Mouse (Mus musculus): ENCODE measurements around the gene Tmem63c.

Tmem63c gene

GRCm38 (mm10) chr12:87065446-87065845, 44.3 kb downstream of the Tmem63c start:
- DNase-seq, result no peak

- DNase-seq, result no peak
Measured at GRCm38 (mm10) chr12:87066429-87066828, 45.3 kb downstream of the Tmem63c start.

DNA sequence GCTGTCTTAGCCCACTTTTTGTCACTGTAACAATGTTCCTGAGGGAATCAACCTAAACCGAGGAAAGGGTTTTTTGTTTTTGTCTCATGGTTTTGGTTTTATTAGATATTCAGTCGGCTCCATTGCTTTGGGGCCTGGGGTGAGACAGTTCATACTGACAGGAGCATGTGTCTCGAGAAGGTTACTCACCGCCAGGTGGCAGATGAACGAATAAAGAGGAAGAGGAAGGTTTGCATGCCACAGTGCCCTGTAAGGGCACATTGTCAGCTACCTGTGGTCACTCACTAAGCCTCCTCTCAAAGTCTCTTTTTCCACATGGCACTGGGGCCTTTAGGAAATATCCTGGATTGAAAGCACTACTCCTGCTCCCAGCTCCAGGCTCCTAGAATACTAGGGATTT, 49.4 kb downstream of the Tmem63c start:
- no peak for DNase-seq

GRCm38 (mm10) chr12:87076610-87077009, 55.5 kb downstream of the Tmem63c start:
- no peak for DNase-seq

GRCm38 (mm10) chr12:87082797-87083196, 61.7 kb downstream of the Tmem63c start:
- DNase-seq, result peak; percentile 52

- no peak for DNase-seq
Measured at GRCm38 (mm10) chr12:87087236-87087635, 66.1 kb downstream of the Tmem63c start.

GRCm38 (mm10) chr12:87088331-87088730, 67.2 kb downstream of the Tmem63c start:
- no peak for DNase-seq

DNA sequence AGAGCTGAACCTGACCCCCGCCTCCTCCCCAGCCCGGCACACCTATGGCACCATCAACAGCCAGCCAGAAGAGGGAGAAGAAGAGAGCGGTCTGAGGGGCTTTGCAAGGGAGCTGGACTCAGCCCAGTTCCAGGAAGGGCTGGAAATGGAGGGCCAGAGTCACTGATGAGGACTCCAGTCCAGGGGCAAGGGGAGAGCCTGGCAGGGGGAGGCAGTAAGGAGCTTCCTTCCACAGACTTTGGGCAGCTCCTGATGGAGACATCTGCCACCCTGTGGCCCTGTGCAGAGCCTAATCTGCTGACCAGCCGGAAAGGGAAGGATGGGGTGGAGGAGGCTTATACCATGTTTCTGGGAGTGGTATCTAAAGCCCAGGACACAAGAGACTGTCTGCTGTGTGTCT, 68.1 kb downstream of the Tmem63c start:
- DNase-seq, result no peak

DNA sequence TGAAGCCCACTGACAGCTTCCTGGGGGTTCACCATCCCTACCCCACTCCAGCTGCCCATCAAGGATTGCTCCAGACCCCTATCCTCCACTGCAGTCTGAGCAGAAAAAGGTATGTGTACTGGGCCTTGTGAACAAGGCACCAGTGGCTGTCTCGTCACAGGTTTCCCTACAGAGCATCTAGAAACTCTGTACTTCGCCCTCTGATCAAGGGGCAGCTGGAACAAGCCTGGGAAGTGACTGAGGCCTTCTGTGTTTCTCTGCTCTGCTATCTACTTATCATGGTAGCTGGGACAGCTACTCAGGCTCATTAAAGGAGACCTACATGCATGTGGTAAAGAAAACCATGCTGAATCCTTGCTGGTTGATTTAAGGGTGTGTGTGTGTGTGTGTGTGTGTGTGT, 68.6 kb downstream of the Tmem63c start:
- DNase-seq, result peak; percentile 68

DNA sequence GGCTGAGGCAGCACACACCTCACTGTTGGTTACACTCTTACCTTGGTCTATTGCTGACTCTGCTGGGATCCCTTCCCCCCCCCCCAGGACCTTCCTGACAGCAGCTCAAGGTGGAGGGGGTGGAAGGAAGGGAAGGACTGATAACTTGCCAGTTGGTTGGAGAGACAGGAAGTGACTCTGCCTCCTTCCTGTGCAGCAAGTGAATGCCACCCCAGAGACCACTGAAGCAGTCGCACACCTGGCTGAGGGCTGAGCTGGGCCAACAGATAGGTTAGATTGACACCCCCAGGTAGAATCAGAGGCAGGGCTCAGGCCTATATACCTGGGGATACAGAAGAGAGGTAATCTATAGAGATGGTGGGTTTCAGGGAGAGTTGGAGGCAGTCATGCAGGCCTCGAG, 70.8 kb downstream of the Tmem63c start:
- no peak for DNase-seq

DNA sequence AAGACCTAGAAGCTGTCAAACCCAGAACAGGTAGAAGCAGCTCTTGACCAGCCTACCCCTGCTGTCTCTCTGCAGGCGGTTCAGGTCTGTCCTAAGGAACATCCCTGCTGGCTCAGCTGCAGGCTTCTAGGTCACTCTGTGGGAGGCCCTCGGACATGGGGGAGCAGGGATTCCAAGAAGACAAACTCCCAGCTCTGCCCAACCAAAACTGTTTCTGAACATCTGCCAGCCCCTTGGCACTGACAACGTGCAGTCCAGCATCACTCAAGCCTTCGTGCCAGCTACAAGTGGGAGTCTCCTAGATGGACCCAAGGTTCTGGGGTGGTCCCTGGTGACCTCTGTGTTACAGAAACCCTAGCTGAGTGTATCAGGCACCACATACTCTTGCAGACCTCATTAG, 72.1 kb downstream of the Tmem63c start:
- peak; percentile 29 for DNase-seq

- no peak for DNase-seq
Measured at GRCm38 (mm10) chr12:87093671-87094070, 72.5 kb downstream of the Tmem63c start.

GRCm38 (mm10) chr12:87100331-87100730, 79.2 kb downstream of the Tmem63c start:
- DNase-seq, result peak; percentile 27

DNA sequence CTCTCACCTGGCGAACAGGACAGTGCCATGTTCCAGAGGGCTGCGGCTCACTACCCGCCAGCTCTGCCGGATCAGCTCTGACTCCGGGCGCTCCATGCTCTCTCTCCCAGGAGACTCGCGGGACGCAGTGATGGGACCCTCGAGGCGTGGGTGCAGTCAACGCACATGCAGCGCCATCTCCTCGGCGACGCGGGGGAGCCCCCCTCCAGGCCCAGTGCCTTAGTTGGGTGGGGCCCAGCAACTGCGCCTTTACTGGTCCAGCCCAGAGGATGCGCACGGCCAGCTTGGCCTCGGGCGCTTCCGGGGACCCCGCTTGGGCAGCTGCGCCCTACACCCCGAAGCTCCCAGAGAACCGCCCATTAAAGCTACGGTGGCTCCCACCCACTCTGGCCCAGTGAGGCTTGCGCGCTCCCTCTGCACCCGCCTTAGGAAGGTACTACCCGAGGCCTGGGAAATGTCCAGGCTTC, 81.1 kb downstream of the Tmem63c start, which contains the start of gene Ngb:
Ngb (minus strand) TSS at position 375 of the 467 bp plus-strand sequence.
- DNase-seq, result no peak

DNA sequence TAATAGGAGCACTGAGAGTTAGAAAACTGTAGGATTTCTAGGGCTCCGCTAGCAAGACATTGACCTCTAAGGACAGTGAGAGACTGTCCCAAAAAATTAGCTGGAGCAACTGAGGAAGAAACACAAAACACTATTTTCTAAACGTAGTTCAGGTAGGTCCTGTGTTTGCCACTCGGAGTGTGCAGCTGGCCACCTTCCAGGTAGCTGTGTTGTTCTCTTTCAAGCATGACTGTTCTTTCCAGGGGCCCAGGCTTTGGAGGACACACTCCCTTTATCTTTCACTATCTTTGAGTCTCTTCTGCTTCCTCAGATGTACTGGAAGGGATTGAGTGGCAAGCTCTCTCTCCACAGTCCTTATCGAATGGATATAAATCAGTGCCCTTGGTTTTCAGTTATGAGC, 82.3 kb downstream of the Tmem63c start:
- peak; percentile 19 for DNase-seq

GRCm38 (mm10) chr12:87104796-87105195, 83.7 kb downstream of the Tmem63c start:
- no peak for DNase-seq

DNA sequence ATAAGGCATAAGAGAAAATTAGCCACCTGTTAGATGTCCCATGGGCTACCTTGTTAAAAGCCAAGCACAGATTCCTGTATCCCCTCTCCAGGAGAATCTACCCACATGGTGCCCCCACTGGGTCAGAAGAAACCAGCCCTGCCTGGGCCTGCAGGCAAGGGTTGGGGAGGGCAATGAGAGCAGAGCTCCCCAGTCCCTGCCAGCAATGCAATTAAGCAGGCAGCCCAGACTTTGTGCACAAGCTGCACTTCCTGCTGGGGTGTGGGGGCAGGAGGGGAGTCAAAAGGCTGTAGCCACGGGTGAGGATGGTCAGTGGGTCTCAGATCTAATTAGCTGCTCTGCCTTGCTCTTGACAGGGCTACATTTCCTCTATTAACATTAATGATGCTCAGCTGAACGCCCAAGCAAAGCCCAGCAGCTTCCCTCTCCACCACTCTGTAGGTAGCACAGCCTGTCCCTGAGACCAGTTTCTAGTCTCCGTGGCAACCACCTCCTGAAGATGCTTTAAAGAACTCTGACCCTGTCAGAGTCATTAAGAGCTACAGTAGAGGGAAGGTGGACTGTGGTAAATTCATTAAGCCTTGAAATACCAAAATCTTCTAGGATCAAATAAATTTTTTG, 86.3 kb downstream of the Tmem63c start:
- no peak for DNase-seq

- DNase-seq, result no peak
Measured at GRCm38 (mm10) chr12:87121918-87122589, 100.9 kb downstream of the Tmem63c start.

DNA sequence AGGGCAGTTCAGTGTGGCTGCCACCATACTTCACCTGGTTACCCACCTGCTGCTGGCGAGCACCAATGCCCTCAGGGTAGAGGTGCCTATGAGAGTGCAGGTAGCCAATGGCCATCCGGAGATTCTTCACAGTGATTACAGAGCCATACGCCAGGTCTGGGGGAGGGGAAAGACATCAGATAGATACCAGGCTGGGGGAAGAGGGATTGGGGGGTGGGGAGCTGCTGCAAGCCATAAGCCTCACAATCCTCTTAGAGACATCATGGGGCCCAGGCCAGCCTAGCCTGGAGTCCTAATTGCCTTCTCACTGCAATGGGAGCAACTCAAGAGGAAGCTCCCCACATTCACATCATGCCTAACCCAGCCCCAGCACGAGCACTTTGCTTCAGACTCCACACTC, 106.1 kb downstream of the Tmem63c start:
- no peak for DNase-seq

- DNase-seq, result no peak
Measured at GRCm38 (mm10) chr12:87130224-87130623, 109.1 kb downstream of the Tmem63c start.

GRCm38 (mm10) chr12:87131181-87131580, 110.0 kb downstream of the Tmem63c start:
- no peak for DNase-seq

DNA sequence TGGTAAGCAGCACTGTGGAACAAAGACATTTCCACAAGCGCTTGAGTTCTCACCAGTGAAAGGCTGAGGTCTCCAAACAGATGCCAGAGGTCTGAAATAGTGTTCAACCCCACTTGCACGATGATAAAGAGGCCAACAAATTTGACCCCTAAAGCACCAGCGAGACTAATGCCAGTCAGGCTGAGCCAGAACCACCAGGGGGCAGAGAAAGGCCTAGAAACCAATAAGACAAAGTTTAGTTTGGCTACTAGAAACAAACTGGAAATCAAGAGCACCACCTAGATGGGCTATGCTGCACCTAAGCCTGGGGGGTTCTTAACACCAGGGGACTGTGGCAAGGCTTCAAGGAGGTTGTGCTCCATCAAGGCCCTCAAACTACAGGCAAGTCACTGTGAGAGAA, 110.5 kb downstream of the Tmem63c start:
- DNase-seq, result peak; percentile 46

DNA sequence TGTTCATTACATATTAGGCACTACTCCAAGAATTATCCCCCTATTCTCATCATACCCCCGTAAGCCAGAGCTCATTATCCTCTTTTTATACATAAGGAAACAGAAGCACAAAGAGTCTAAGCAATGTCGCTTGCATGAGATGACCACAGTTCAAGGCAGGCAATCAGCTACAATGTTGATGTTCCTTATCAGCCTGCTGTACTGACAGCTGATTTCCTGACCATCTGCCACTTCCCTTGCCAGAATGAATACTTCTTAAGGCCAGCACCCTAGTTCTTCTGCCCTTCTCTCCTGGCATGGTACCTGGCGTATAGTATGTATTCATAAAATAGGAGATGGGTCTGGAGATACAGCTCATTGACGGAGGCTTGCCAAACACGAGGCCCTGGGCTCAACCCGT, 111.1 kb downstream of the Tmem63c start:
- DNase-seq, result no peak

DNA sequence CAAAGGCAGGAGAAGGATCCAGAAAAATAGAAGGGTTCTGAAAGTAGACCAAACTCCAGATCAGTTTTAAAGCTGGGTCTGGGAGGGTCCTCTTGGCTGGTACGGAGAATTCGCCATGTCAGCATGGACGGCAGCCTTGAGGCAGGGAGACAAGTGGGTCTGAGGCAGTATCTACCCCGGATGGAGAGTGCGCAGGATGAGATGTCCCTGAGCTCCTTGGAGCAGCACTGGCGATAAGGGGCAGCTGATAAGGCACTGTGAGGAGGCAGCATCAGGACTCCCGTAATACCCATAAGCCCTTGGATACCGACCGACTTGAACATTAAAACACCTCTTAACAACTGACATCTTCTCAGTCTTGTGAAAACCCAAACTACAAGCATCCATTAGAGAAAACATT, 111.6 kb downstream of the Tmem63c start:
- no peak for DNase-seq
